Mouse (Mus musculus) cerebellum, adult 2 months (tissue): ENCODE results near the gene Epha2.

Source experiments
- CTCF ChIP-seq: fragments of 200-500 bp; IDR thresholded peaks from 2 replicates; pipeline ENCODE4 v1.5.1; 2011; ENCODE audit warnings: low read depth, mild to moderate bottlenecking, control low read depth, low read length, moderate library complexity, borderline replicate concordance; ENCODE audit not compliant: insufficient read depth
- POLR2A ChIP-seq: fragments of 200-500 bp; IDR thresholded peaks from 2 replicates; pipeline ENCODE4 v1.6.1; 2011; ENCODE audit warnings: low read length, control low read depth, borderline replicate concordance; ENCODE audit not compliant: insufficient read depth

DNA sequence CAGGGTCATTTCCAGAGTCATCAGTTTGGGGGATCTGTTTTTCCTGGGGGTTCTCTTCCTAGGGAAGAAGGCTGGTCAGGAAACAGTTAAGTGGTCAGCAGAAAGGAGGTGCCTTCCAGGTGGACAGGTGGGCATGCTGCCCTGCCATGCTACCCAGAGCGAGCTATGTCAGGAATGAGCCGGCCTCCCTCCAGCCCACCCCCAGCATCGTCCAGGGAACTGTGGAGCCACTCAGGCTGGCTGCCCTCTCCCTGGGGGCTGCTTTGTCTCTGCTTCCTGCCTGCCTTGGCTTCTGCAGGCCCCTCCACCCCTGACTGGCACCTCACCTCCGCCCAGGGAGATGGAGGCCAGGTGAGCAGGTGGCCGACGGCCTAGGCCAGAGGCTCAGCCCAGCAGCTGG, 10.5 kb downstream of the Epha2 start:
- TF ChIP-seq CTCF (no peak), POLR2A (no peak)
